Mouse (Mus musculus) neural tube, embryonic 11.5 days (tissue): ENCODE measurements around the gene Pdk2. TPM values are rescaled to one million over a fixed set of nuclear protein-coding genes. Genes with fewer than 3 reads are reported as not detected.

Experiments
- ATAC-seq: fragments of 200-750 bp; cut with Nextera tagmentation; 2 replicates; pipeline ENCODE4 v1.8.0; 2017; ENCODE audit warnings: moderate number of reproducible peaks, mild to moderate bottlenecking, moderate TSS enrichment, moderate library complexity; ENCODE audit not compliant: insufficient read depth, low FRiP score, low TSS enrichment
- DNase-seq: peaks from one replicate; pipeline ENCODE4 v3.0.0-alpha.2; 2015; ENCODE audit warnings: low spot score
- H3K27ac ChIP-seq: fragments of 300-500 bp; sonication (generic); 2 replicates; pipeline ENCODE4 v1.5.1; 2014; ENCODE audit warnings: low read depth, mild to moderate bottlenecking, low read length
- H3K27me3 ChIP-seq: fragments of 300-500 bp; sonication (generic); 2 replicates; pipeline ENCODE4 v1.6.1; 2014; ENCODE audit warnings: mild to moderate bottlenecking, low read length, mixed read lengths; ENCODE audit not compliant: control insufficient read depth, insufficient read depth
- H3K36me3 ChIP-seq: fragments of 300-500 bp; sonication (generic); 2 replicates; pipeline ENCODE4 v1.6.1; 2014; ENCODE audit warnings: mild to moderate bottlenecking, low read length, moderate library complexity, mixed read lengths; ENCODE audit not compliant: control insufficient read depth, insufficient read depth
- H3K4me1 ChIP-seq: fragments of 300-500 bp; sonication (generic); 2 replicates; pipeline ENCODE4 v1.6.1; 2014; ENCODE audit warnings: low read length, mixed read lengths; ENCODE audit not compliant: control insufficient read depth, insufficient read depth
- H3K4me2 ChIP-seq: fragments of 300-500 bp; sonication (generic); 2 replicates; pipeline ENCODE4 v1.6.1; 2014; ENCODE audit warnings: low read depth, mild to moderate bottlenecking, moderate library complexity
- H3K4me3 ChIP-seq: fragments of 300-500 bp; sonication (generic); 2 replicates; pipeline ENCODE4 v1.5.1; 2014; ENCODE audit warnings: low read depth, low read length
- H3K9ac ChIP-seq: fragments of 300-500 bp; sonication (generic); 2 replicates; pipeline ENCODE4 v1.6.1; 2014; ENCODE audit warnings: mild to moderate bottlenecking, low read length
- H3K9me3 ChIP-seq: fragments of 300-500 bp; sonication (generic); 2 replicates; pipeline ENCODE4 v1.6.1; 2016; ENCODE audit warnings: low read length; ENCODE audit not compliant: control insufficient read depth
- WGBS: fragments of 180-500 bp; shearing (Covaris S2); extraction: QIAGEN DNeasy Blood & Tissue Kit; methylation state at CpG from one replicate; pipeline ENCODE4 v1.1.7; 2014; 5-methylcytosine and 5-hydroxymethylcytosine counted together
- polyA plus RNA-seq: library from polyadenylated mRNA; unstranded; fragments of >200 nt; fragmentation: Nextera tagmentation; extraction: Ambion mirVana; gene quantifications from 2 replicates; pipeline ENCODE4 v1.2.1, GENCODE M21; 2014

The Pdk2 gene
- polyA plus RNA-seq, 1 experiment from 2014 or later = 16.2 TPM

DNA sequence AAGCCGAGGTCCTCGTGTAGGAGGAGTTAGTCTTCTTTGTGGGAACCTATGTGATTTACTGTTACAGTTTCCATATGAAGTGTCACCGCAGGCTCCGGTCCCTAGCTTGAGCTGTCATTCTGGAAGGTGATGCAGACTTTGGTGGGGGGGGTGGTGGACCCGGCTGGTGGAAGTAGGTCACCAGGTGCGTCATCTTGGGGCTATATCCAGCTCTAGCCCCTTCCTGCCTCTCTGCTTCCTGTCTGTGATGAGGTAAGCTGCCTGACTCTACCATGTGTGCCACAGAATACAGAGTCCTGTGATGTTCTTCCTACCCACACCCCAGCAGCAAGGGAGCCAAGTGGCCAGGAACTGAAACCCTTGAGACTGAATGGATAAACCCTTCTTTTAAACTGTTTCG lies 41.7 kb upstream of the Pdk2 start:
- Histone ChIP-seq H3K9me3 (no peaks in the 10 kb centered on the region), H3K4me2 (no peak overlapping the region), H3K9ac (no peak overlapping the region), H3K27me3 (peaks cover 9% of the 10 kb centered on the region; the same call in 1 of the 2 replicates), H3K27ac (no peak overlapping the region), H3K4me3 (no peak overlapping the region), H3K4me1 (no peaks in the 10 kb centered on the region), H3K36me3 (no peaks in the 10 kb centered on the region)
- ATAC-seq (no peak), DNase-seq (no peak)
- WGBS = 92% methylated on average over 7 of the region's 7 CpGs

DNA sequence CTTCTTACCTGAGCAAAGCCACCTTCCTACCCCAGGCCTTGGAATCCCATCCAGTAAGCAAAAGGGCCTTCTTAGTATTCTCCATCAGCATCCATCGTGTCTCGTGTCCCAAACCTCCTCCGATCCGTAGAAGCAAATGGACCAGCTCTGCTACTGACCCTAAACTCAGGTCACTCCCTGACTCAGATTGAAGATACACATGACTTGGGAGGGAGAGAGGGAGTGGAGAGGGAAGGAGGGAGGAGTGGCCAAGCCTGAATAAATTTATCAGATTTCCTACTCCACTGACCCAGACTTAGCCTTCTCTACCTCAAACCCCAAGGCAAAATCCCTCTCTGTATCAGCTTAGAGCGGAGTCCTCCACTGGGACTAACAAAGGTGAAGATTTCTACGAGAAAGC lies 39.6 kb upstream of the Pdk2 start:
- Histone ChIP-seq H3K27ac (no peak overlapping the region), H3K9me3 (no peaks in the 10 kb centered on the region)
- WGBS = 85% methylated on average over 6 of the region's 6 CpGs

DNA sequence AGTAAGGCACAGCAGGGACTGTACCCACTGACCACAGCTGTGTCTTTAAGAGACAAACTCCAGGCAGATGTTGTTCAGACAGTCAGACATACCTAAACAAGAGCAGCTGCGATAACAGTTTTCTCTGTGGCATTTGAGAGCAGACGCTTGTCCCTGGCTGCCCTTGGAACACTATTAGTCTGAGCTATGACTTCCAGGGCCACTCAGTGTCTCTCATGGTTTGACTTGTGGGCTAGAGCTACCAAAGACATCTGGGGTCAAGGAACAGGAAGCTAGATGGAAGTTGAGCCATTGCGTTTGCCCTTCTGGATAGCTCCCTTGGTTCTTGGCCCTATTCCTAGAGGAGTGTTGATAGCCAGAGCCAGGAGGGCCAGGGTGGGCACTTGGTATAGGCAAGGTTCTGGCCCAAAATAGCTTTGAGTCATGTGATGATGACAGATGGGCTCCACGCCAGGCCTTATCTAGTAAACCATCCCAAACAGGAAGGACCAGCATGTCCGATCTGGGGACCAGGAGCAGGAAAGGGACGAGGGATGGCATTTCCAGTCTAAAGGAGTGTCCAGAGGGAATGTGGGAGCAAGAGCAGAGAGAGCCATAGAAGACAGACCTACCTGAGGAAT lies 38.2 kb upstream of the Pdk2 start:
- 79% methylated on average over 6 of the region's 6 CpGs for WGBS
- ATAC-seq = no peak
- no peaks in the 10 kb centered on the region for H3K9me3 ChIP-seq
- no peak overlapping the region for H3K9ac ChIP-seq
- peaks cover 33% of the 10 kb centered on the region for H3K27me3 ChIP-seq
- no peaks in the 10 kb centered on the region for H3K36me3 ChIP-seq
- no peak overlapping the region for H3K27ac ChIP-seq
- H3K4me2 ChIP-seq = no peak overlapping the region
- no peak overlapping the region for H3K4me3 ChIP-seq
- 0 out of 2 replicates have a peak, but pooled peaks cover 3% of the 10 kb centered on the region for H3K4me1 ChIP-seq
- no peak for DNase-seq

More for the DNA sequence above, 39.6 kb upstream of the Pdk2 start:
- Histone ChIP-seq H3K4me3 (no peak overlapping the region), H3K4me1 (0 out of 2 replicates have a peak, but pooled peaks cover under 1% of the 10 kb centered on the region), H3K27me3 (peaks cover 29% of the 10 kb centered on the region), H3K9ac (no peak overlapping the region), H3K4me2 (no peak overlapping the region), H3K36me3 (no peaks in the 10 kb centered on the region)
- DNase-seq = no peak
- no peak for ATAC-seq

DNA sequence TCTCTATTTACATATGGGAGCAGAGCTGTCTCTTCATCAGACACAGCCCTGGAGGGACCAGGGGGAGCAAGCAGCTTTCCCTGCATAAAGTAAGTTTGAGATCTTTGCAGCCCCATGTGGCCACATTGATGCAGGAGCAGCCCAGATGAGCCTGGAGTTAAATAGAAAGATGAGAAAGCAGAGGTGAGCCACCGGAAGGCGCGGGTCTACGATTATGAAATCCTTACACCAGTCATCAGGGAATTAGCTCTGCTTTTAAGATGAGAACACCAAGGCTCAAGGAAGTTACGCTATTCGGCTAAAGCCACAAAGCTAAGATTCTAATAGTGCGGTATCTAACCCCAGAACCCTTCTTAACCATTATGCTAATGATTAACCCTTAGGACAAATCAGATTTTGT lies 36.8 kb upstream of the Pdk2 start:
- H3K27ac ChIP-seq = no peak overlapping the region
- ATAC-seq (no peak), DNase-seq (no peak)
- WGBS = 74% methylated on average over 7 of the region's 7 CpGs
- H3K4me1 ChIP-seq = 0 out of 2 replicates have a peak, but pooled peaks cover 3% of the 10 kb centered on the region
- H3K4me3 ChIP-seq = no peak overlapping the region
- no peak overlapping the region for H3K9ac ChIP-seq
- H3K36me3 ChIP-seq = no peaks in the 10 kb centered on the region
- no peaks in the 10 kb centered on the region for H3K9me3 ChIP-seq
- no peak overlapping the region for H3K4me2 ChIP-seq
- peaks cover 33% of the 10 kb centered on the region for H3K27me3 ChIP-seq

DNA sequence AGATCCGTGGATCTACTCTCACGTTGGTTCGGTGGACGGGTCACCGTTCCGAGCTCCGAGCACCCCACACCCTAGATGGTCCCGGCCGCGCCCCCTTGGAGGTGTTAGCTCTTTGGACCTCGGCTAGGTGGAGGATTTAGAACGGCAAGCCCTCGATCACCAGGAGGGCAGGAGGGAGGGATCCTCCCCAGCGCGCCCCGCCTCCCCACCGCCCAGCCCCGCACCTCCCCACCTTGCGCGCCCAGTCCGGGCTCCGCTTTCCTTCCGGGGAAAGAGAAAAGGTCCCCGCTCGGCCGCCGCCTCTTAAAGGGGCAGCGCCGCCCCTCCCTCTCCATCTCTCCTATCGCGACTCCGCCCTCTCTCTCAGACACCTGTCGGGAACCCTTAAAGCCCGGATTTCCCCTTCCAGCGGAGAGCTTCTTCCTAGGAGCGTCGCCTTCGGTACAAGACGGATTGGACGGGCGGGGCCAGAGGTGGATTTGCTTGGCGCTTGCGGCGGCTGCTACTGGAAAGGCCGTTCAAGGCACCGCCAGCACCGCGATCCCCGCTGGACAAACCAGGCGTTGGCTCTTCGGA lies 35.5 kb upstream of the Pdk2 start, which contains the start of gene Itga3:
Gene Itga3 (minus strand): TSS at position 266 of the 576 bp plus-strand sequence.
- DNase-seq (peak; percentile 78), ATAC-seq (peak; percentile 50)
- Histone ChIP-seq H3K4me2 (peak within 1 kb of the TSS; percentile 92), H3K36me3 (no peaks in the 10 kb centered on the region), H3K27ac (no peak within 1 kb of the TSS), H3K9me3 (no peaks in the 10 kb centered on the region), H3K27me3 (peaks cover 33% of the 10 kb centered on the region), H3K4me1 (0 out of 2 replicates have a peak, but pooled peaks cover 3% of the 10 kb centered on the region), H3K9ac (peak within 1 kb of the TSS; percentile 19), H3K4me3 (peak within 1 kb of the TSS; percentile 53)
- under 1% methylated on average over 51 of the region's 51 CpGs for WGBS

DNA sequence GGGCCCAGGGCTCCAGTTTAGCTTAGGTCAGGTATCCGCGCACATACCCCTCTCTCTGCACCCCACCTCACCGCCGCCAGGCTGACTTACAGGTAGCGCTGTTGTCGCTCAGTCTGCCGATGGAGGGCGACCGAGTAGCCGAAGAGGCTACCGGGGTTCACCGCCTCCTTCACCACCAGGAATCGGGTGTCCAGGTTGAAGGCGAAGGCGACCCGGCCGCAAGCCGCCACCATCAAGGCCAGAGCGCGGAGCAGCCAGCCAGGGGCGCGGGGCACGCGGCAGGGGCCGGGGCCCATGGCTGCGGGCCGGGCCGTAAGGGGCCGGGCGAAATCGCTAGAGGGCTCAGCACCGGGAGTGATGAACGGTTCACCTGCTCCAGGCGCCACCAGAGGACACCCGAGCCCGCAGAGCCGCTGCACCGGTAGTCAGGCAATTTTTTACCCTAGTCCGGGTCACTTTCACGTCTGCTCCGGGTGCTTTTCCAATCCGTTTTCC lies 34.9 kb upstream of the Pdk2 start:
- peak; percentile 60; the same call in 1 of the 2 replicates for ATAC-seq
- WGBS = under 1% methylated on average over 42 of the region's 42 CpGs
- H3K27ac ChIP-seq = no peak overlapping the region

DNA sequence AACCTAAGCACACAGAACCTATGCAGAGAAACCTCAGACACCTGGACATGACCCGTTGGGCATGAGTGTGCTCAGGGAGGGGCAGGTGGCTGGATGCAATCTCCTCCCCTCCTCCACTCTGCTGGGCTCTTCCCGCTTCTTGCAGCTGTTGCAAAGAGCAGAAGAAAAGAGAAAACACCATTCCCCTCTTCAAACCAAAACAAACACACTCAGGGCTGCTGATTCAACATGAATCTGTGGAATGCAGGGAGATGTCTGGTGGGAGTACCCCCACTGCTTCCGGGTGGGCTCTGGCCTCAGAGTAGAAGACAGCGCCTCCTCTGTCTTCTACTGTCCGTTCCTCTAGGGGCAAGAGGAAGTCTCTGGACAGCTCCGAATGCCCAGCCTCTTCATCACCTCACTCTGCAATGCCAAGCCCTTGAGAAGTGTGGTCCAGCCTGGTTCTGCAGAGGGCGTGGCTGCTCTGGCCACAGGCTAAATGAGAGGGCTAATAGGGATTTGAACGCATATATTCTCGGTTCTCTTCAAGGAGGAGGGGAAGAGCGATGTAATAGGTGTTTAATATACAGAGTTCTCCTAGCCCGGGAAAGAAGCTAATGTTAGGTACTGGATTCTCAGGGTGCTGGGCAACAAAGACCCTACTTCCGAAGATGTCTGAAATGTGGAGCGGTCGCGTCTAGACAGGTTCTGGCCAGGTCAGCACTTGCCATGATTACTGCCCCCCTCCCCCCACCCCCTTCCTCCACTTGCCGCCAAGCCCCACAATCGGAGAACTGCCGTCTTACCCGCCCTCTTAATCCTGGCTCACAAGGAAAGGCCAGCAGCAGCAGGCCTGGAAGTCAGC lies 34.3 kb upstream of the Pdk2 start:
- Histone ChIP-seq H3K36me3 (no peaks in the 10 kb centered on the region), H3K27ac (no peak overlapping the region), H3K27me3 (peaks cover 33% of the 10 kb centered on the region), H3K4me1 (0 out of 2 replicates have a peak, but pooled peaks cover 3% of the 10 kb centered on the region), H3K4me3 (peak overlapping the region; percentile 53), H3K9me3 (no peaks in the 10 kb centered on the region), H3K4me2 (peak overlapping the region; percentile 92), H3K9ac (peak overlapping the region; percentile 19; the same call in 1 of the 2 replicates)
- 7% methylated on average over 19 of the region's 19 CpGs for WGBS
- DNase-seq (no peak), ATAC-seq (no peak)

More for the DNA sequence above, 34.9 kb upstream of the Pdk2 start:
- Histone ChIP-seq H3K4me3 (peak overlapping the region; percentile 53), H3K36me3 (no peaks in the 10 kb centered on the region), H3K9ac (peak overlapping the region; percentile 19), H3K4me1 (0 out of 2 replicates have a peak, but pooled peaks cover 3% of the 10 kb centered on the region), H3K27me3 (peaks cover 33% of the 10 kb centered on the region), H3K9me3 (no peaks in the 10 kb centered on the region), H3K4me2 (peak overlapping the region; percentile 92)
- DNase-seq = peak; percentile 69

DNA sequence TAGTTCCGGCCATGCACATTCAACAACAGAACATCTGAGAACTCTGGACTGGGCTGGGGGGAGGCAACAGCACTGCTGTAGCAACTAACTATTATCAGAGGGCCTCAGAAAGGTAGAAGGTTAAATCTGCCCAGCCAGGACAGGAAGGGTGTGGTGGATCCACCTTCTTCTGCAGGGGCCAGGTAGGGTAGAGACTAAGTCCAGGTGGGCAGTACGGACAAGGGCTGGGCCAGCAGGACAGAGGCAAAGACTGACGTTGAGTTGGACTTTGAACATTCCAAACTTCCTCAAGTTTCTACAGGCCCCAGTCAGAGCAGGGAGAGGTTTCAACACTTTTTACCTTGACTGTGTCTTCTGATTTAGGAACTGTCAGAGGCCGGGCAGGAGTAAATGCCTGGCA lies 33.5 kb upstream of the Pdk2 start:
- peaks cover 33% of the 10 kb centered on the region for H3K27me3 ChIP-seq
- no peak overlapping the region for H3K27ac ChIP-seq
- 0 out of 2 replicates have a peak, but pooled peaks cover 3% of the 10 kb centered on the region for H3K4me1 ChIP-seq
- no peak overlapping the region for H3K9ac ChIP-seq
- no peaks in the 10 kb centered on the region for H3K36me3 ChIP-seq
- no peak overlapping the region for H3K4me3 ChIP-seq
- H3K4me2 ChIP-seq = no peak overlapping the region
- ATAC-seq (no peak), DNase-seq (no peak)
- 73% methylated on average over 4 of the region's 4 CpGs for WGBS
- no peaks in the 10 kb centered on the region for H3K9me3 ChIP-seq
